Mouse (Mus musculus): ENCODE data around the gene Ube2d2b.

Ube2d2b gene

GRCm38 (mm10) chr5:107853807-107854206 lies 23.9 kb downstream of the Ube2d2b start:
- peak; percentile 45 for DNase-seq (ENCODE audit: extremely low read depth, insufficient read length, low spot score)

- DNase-seq (ENCODE audit: extremely low read depth, insufficient read length, low spot score): no peak
Observed at GRCm38 (mm10) chr5:107854556-107854955, 24.7 kb downstream of the Ube2d2b start.

- DNase-seq (ENCODE audit: extremely low read depth, insufficient read length, low spot score): no peak
Observed at GRCm38 (mm10) chr5:107855546-107855945, 25.6 kb downstream of the Ube2d2b start.

GRCm38 (mm10) chr5:107858963-107859362 lies 29.1 kb downstream of the Ube2d2b start:
- DNase-seq (ENCODE audit: extremely low read depth, insufficient read length, low spot score): no peak

GRCm38 (mm10) chr5:107863971-107864370 lies 34.1 kb downstream of the Ube2d2b start:
- no peak for DNase-seq (ENCODE audit: extremely low read depth, insufficient read length, low spot score)

GRCm38 (mm10) chr5:107866127-107867126 lies 36.5 kb downstream of the Ube2d2b start:
- no peak for DNase-seq (ENCODE audit: extremely low read depth, insufficient read length, low spot score)

- DNase-seq (ENCODE audit: extremely low read depth, insufficient read length, low spot score): peak; percentile 83
Observed at GRCm38 (mm10) chr5:107867970-107868904, 38.3 kb downstream of the Ube2d2b start.

- peak; percentile 93 for DNase-seq (ENCODE audit: extremely low read depth, insufficient read length, low spot score)
Observed at GRCm38 (mm10) chr5:107868905-107869424, 39.1 kb downstream of the Ube2d2b start.

- no peak for DNase-seq (ENCODE audit: extremely low read depth, insufficient read length, low spot score)
Observed at GRCm38 (mm10) chr5:107869701-107870100, 39.8 kb downstream of the Ube2d2b start.

GRCm38 (mm10) chr5:107873330-107873729 lies 43.4 kb downstream of the Ube2d2b start:
- no peak for DNase-seq (ENCODE audit: extremely low read depth, insufficient read length, low spot score)

GRCm38 (mm10) chr5:107873886-107874302 lies 44.0 kb downstream of the Ube2d2b start:
- no peak for DNase-seq (ENCODE audit: extremely low read depth, insufficient read length, low spot score)

- DNase-seq (ENCODE audit: extremely low read depth, insufficient read length, low spot score): no peak
Observed at GRCm38 (mm10) chr5:107874561-107875260, 44.8 kb downstream of the Ube2d2b start, which contains the start of gene Evi5. TSS of gene Evi5 (minus strand) at chr5:107875107.

GRCm38 (mm10) chr5:107875261-107875611 lies 45.3 kb downstream of the Ube2d2b start:
- DNase-seq (ENCODE audit: extremely low read depth, insufficient read length, low spot score): no peak

- DNase-seq (ENCODE audit: extremely low read depth, insufficient read length, low spot score): no peak
Observed at GRCm38 (mm10) chr5:107877053-107877452, 47.2 kb downstream of the Ube2d2b start.

GRCm38 (mm10) chr5:107880710-107881109 lies 50.8 kb downstream of the Ube2d2b start:
- no peak for DNase-seq (ENCODE audit: extremely low read depth, insufficient read length, low spot score)
